Mouse (Mus musculus) effector memory CD4-positive, alpha-beta T cell, adult 7 months (primary cell): Measurements from ENCODE around the gene E130208F15Rik. TPM values are rescaled to one million over a fixed set of nuclear protein-coding genes. Genes with fewer than 3 reads are reported as not detected.

Experiments
- polyA plus RNA-seq: library from polyadenylated mRNA; unstranded; fragments of 100-300 nt; shearing (Covaris generic); gene quantifications from one replicate; pipeline ENCODE4 v1.2.1, GENCODE M21; 2017

Gene E130208F15Rik
- polyA plus RNA-seq: not detected

GRCm38 (mm10) chr7:30321539-30322284 is at the start of gene E130208F15Rik:
Gene E130208F15Rik, plus strand, starts transcription at chr7:30321740.

DNA sequence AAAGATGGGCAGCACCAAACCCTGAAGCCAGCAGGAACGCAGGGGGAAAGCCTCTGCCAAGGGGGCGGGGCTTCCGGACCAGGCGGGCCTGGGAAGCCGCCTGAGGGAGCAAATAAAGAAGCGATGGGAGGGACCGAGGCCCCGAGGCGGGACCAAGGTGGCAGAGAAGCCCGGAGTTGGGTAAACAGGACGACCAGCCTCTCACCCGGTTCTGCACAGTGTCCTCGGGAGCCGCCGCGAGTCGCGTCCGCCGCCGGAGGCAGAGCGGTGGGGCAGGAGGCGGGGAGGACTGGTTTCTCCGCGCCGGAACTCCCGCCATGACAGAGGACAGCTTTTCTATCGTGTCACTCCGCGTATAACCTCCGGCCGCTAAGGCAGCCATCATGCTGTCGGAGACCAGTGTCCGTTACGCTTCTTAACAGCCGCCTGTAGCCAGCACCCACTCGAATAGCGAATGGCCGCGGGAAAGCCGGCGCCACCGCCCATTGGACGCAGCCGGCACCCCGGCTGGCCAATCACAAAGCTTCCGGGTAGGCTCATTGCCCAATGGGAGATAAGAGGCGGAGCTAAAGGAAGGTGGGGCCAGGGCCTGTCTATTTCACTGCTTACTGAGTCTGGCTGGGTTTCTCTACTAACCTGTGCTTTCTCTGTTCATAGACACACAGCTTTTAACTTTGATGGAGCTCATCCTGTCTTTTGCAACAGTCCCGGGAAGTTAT is 41.4 kb upstream of the E130208F15Rik start, which contains the start of the genes Thap8 and Wdr62:
Gene Thap8 (plus strand): TSS at position 144 of the 719 bp plus-strand sequence.
Gene Wdr62 (minus strand): TSS at position 469 of the 719 bp plus-strand sequence.

GRCm38 (mm10) chr7:30291215-30292131 is 30.1 kb upstream of the E130208F15Rik start, which contains the start of gene Clip3:
Gene Clip3, plus strand, starts transcription at chr7:30291728.

DNA sequence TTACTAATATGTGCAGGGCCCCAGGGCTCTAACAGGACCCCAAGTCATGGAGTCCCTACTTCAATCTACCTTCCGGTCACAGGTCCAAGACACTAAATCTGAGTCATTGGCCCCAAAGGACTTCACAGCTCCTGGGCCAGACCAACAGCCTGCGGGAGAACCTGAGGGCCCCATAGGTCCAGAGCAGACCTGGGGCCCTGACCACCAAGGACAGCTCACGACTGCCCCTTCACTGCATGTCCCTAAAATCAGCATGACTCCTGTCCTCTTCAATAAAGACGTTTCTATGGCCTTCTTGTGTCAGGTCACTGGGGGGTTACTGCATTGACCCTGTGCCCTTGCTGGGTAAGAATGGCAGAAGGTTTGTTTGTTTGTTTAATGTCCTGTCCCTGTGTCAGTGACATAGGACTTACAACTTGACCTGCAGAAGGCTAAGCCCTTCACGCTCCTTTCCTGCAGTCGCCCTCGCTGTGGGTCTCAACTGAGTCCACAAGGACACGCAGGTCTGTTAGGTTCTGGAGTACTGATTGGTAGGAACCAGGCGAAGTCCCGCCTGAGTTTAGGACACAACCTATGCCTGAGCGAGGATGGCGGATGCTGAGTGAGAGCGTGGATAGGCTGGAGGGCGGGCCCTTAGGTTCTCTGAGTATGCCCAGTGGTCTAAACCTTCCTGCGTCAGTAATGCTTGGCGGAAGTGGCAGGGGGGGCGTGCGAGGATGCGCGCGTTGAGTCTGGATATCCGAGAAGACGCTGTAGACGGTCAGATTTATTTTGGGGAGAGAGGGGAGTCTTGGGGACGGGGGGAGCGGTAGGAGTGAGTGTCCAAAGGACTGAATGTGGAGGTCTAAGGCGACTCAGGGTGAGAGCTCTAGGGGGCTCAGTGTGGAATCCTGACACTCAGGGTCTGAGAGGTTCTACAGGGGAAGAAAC is 13.2 kb upstream of the E130208F15Rik start, which contains the start of gene Alkbh6:
Gene Alkbh6 (plus strand): TSS at position 642 of the 930 bp plus-strand sequence.

DNA sequence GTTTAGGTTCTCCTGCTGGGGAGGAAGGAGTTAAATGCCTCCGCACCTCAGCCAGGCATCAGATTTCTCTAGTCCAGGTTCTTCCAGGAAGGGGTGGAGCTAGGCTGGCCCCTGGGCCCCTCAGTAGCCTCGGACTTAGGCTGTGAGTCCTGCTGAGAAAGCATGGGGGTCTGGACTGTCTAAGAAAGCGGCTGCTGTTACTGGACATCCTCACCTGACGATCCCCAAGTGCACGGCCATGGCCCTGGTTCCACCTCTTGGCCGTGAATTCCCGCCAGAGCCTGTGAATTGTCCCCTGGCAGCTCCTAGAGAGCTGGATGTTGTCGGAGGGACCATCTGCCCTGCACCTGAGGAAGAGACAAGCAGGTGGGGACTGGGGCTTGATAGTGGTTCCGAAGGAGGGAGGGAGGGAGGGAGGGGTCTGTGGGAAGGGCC is 6.8 kb upstream of the E130208F15Rik start, which contains the start of gene Syne4:
Gene Syne4 (plus strand): TSS at position 87 of the 435 bp plus-strand sequence.

GRCm38 (mm10) chr7:30323795-30324194 is 2.3 kb downstream of the E130208F15Rik start, which contains the start of gene Sdhaf1:
Gene Sdhaf1, minus strand, starts transcription at chr7:30323895.

DNA sequence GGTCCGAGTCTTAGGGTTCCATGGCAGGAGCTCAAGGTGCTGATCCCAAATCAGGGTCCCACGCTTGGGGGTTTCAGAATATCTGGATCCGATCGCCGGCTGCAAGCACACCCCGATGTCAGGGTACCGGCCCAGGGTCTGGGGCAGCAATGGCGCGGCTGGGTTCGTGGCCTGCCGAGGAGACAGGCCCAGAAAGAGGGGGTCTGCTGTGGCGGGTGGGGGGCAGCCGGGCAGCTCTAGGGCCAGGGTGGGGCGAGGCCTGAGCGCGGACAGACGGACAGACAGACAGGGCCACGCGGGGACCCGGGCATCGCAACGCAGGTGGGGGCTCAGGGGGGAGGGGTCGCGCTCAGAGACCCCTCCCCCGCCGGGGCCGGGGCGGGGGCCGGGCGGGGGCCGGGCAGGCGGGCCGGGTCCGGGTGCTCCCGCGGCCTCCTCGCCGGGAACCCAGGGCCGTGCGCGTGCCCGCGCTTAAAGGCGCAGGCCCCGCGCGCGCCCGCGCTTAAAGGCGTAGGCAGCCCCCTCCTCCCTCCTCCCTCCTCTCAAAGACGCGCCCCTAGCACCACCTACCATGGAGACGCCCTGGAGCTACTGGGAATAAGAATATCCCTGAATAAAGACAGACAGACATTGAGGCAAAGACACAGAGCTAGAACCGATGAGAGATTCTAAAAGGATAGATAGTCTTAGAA is 41.3 kb downstream of the E130208F15Rik start, which contains the start of gene Lrfn3:
Gene Lrfn3 (minus strand): TSS at position 121 of the 692 bp plus-strand sequence.

Other genes starting within 250 kb of the E130208F15Rik start
- gene Zfp82, start 248.8 kb upstream of the E130208F15Rik start, polyA plus RNA-seq: 7.4 TPM
- gene Gm26920, start 231.3 kb upstream of the E130208F15Rik start, polyA plus RNA-seq: not detected
- 6.2 TPM for gene Zfp566, start 231.2 kb upstream of the E130208F15Rik start, polyA plus RNA-seq
- gene Zfp260, start 227.0 kb upstream of the E130208F15Rik start, polyA plus RNA-seq: 66.9 TPM
- 13.4 TPM for gene Zfp382, start 199.8 kb upstream of the E130208F15Rik start, polyA plus RNA-seq
- 32.3 TPM for gene Zfp146, start 152.0 kb upstream of the E130208F15Rik start, polyA plus RNA-seq
- gene Cox7a1, start 137.6 kb upstream of the E130208F15Rik start, polyA plus RNA-seq: not detected
- 60.7 TPM for gene Capns1, start 122.9 kb upstream of the E130208F15Rik start, polyA plus RNA-seq
- gene Polr2i, start 89.8 kb upstream of the E130208F15Rik start, polyA plus RNA-seq: 32.3 TPM
- gene Tbcb, start 89.5 kb upstream of the E130208F15Rik start, polyA plus RNA-seq: 61.3 TPM
- gene Ovol3, start 86.0 kb upstream of the E130208F15Rik start, polyA plus RNA-seq: not detected
- gene Thap8, start 41.6 kb upstream of the E130208F15Rik start, polyA plus RNA-seq: 0.85 TPM
- 4.5 TPM for gene Wdr62, start 41.3 kb upstream of the E130208F15Rik start, polyA plus RNA-seq
- 0.83 TPM for gene Clip3, start 30.0 kb upstream of the E130208F15Rik start, polyA plus RNA-seq
- 92.3 TPM for gene Alkbh6, start 13.0 kb upstream of the E130208F15Rik start, polyA plus RNA-seq
- gene Syne4, start 6.9 kb upstream of the E130208F15Rik start, polyA plus RNA-seq: 2.6 TPM
- gene Sdhaf1, start 2.2 kb downstream of the E130208F15Rik start, polyA plus RNA-seq: 16.2 TPM
- not detected for gene Lrfn3, start 41.0 kb downstream of the E130208F15Rik start, polyA plus RNA-seq
- not detected for gene Tyrobp, start 92.0 kb downstream of the E130208F15Rik start, polyA plus RNA-seq
- gene Hcst, start 98.1 kb downstream of the E130208F15Rik start, polyA plus RNA-seq: 749 TPM
- gene Nfkbid, start 100.0 kb downstream of the E130208F15Rik start, polyA plus RNA-seq: 888 TPM
- 24.5 TPM for gene Aplp1, start 123.8 kb downstream of the E130208F15Rik start, polyA plus RNA-seq
- not detected for gene Kirrel2, start 135.9 kb downstream of the E130208F15Rik start, polyA plus RNA-seq
- 0.22 TPM for gene Nphs1, start 136.6 kb downstream of the E130208F15Rik start, polyA plus RNA-seq
- gene Prodh2, start 171.9 kb downstream of the E130208F15Rik start, polyA plus RNA-seq: not detected
- gene Arhgap33, start 213.3 kb downstream of the E130208F15Rik start, polyA plus RNA-seq: 1.1 TPM
- 5.0 TPM for gene Hspb6, start 230.4 kb downstream of the E130208F15Rik start, polyA plus RNA-seq
- gene Proser3, start 230.6 kb downstream of the E130208F15Rik start, polyA plus RNA-seq: 2.2 TPM
- 49.3 TPM for gene Lin37, start 238.1 kb downstream of the E130208F15Rik start, polyA plus RNA-seq
- 90.7 TPM for gene U2af1l4, start 241.6 kb downstream of the E130208F15Rik start, polyA plus RNA-seq
- 54.0 TPM for gene Gm49396, start 241.6 kb downstream of the E130208F15Rik start, polyA plus RNA-seq
- gene Psenen, start 241.9 kb downstream of the E130208F15Rik start, polyA plus RNA-seq: 150 TPM
- 67.5 TPM for gene Igflr1, start 243.7 kb downstream of the E130208F15Rik start, polyA plus RNA-seq